Mouse (Mus musculus) heart, postnatal 0 days (tissue): Measurements from ENCODE around the gene Sorcs2.

Experiments used
- CTCF ChIP-seq: IDR thresholded peaks from 2 replicates; pipeline ENCODE4 v1.5.1; 2016; ENCODE audit warnings: antibody characterized with exemption, control low read depth, low read depth
- EP300 ChIP-seq: IDR thresholded peaks from 2 replicates; pipeline ENCODE4 v1.6.1; 2016; ENCODE audit warnings: antibody characterized with exemption, low read depth

- TF ChIP-seq CTCF, result no peak
- no peak for TF ChIP-seq EP300
Observed at GRCm38 (mm10) chr5:36113696-36114095, 284.2 kb downstream of the Sorcs2 start.
